Mouse (Mus musculus) embryonic fibroblast, embryonic 13.5 days (primary cell): ENCODE results near the gene Gnb1. TPM values are rescaled to one million over a fixed set of nuclear protein-coding genes. Genes with fewer than 3 reads are reported as not detected.

Experiments used
- H3K27ac ChIP-seq: 2 replicates; pipeline ENCODE4 v1.5.1; 2012; ENCODE audit warnings: low read length, control low read depth, inconsistent platforms; ENCODE audit not compliant: insufficient read depth
- H3K4me1 ChIP-seq: 2 replicates; pipeline ENCODE4 v1.6.1; 2011; ENCODE audit warnings: low read length; ENCODE audit not compliant: control insufficient read depth, insufficient read depth
- H3K4me3 ChIP-seq: 2 replicates; pipeline ENCODE4 v1.5.1; 2011; ENCODE audit warnings: mild to moderate bottlenecking, control low read depth, low read length; ENCODE audit not compliant: insufficient read depth
- CTCF ChIP-seq: IDR thresholded peaks from 2 replicates; pipeline ENCODE4 v1.5.1; 2011; ENCODE audit warnings: mild to moderate bottlenecking, control low read depth, low read length, moderate library complexity, borderline replicate concordance; ENCODE audit not compliant: insufficient read depth
- POLR2A ChIP-seq: IDR thresholded peaks from 2 replicates; pipeline ENCODE4 v1.6.1; 2011; ENCODE audit warnings: low read depth, mild to moderate bottlenecking, control low read depth, low read length, moderate library complexity
- polyA plus RNA-seq: library from polyadenylated mRNA; stranded (reverse); fragments of >200 nt; gene quantifications from 2 replicates; pipeline ENCODE4 v1.2.4, GENCODE M21; 2011; ENCODE audit warnings: low read depth; ENCODE audit not compliant: missing spikeins, insufficient read length

Gnb1 gene
- polyA plus RNA-seq, 1 experiment, result 532 TPM

DNA sequence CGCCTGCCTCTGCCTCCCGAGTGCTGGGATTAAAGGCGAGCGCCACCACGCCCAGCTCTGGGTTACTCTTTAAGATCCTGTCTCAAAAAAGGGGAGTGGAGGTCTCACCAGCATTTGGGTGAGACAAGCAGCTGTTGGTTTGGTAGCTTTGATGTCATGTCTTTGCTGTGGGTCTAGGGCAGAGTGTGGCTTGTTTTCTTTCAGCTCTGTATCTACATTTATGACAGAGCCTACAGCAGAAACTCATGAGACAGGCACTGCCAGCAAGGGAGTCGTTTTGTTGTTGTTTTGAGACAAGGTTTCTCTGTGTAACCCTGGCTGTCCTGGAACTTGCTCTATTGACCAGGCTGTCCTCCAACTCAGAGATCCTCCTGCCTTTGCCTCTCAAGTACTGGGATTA, 112.6 kb downstream of the Gnb1 start:
- Histone ChIP-seq H3K4me3 (no peak overlapping the region), H3K4me1 (no peaks in the 10 kb centered on the region; the same call in none of the 2 replicates), H3K27ac (no peak overlapping the region)
- TF ChIP-seq POLR2A (no peak), CTCF (no peak)

GRCm38 (mm10) chr4:155605132-155605531, 114.0 kb downstream of the Gnb1 start:
- no peak for TF ChIP-seq POLR2A
- Histone ChIP-seq H3K27ac (no peak overlapping the region), H3K4me3 (no peak overlapping the region), H3K4me1 (no peaks in the 10 kb centered on the region; the same call in none of the 2 replicates)

DNA sequence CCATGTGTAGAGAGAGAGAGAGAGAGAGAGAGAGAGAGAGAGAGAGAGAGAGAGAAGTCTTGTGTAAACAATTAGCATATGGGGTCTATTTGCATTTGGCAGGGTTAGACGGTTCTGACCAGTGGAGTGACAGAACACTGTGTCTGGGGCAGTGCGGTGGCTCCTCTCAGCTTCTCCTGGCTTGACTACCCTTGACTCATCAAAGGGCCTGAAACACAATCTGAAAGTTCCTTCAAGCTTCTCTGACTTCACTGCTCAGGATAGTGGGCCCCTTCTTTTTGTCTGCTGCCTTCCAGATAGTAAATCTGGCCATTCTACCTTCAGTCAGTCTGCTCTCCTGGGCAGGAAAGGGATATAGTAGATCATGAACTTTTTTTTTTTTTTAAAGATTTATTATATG, 115.7 kb downstream of the Gnb1 start:
- H3K27ac ChIP-seq, result no peak overlapping the region
- TF ChIP-seq CTCF (no peak), POLR2A (no peak)
- H3K4me1 ChIP-seq, result no peaks in the 10 kb centered on the region; the same call in none of the 2 replicates
- H3K4me3 ChIP-seq, result no peak overlapping the region

Other genes with a start within 250 kb of the Gnb1 start
- 19.8 and 21.1 TPM in 2 replicates for gene Faap20, start 241.6 kb upstream of the Gnb1 start, polyA plus RNA-seq
- 0.63 and 1.4 TPM in 2 replicates for gene Prkcz, start 130.0 kb upstream of the Gnb1 start, polyA plus RNA-seq
- not detected in 2 replicates for gene Gabrd, start 93.2 kb upstream of the Gnb1 start, polyA plus RNA-seq
- gene Cfap74, start 82.2 kb upstream of the Gnb1 start, polyA plus RNA-seq, result 1.5 and 2.0 TPM in 2 replicates
- gene Tmem52, start 22.2 kb upstream of the Gnb1 start, polyA plus RNA-seq, result not detected in 2 replicates
- 116 and 130 TPM in 2 replicates for gene Nadk, start 71.0 kb downstream of the Gnb1 start, polyA plus RNA-seq
- gene Slc35e2, start 110.1 kb downstream of the Gnb1 start, polyA plus RNA-seq, result 11.7 and 13.5 TPM in 2 replicates
- 75.2 and 77.0 TPM in 2 replicates for gene Cdk11b, start 133.5 kb downstream of the Gnb1 start, polyA plus RNA-seq
- gene Gm10563, start 154.0 kb downstream of the Gnb1 start, polyA plus RNA-seq, result not detected in 2 replicates
- 80.7 and 93.1 TPM in 2 replicates for gene Mmp23, start 162.0 kb downstream of the Gnb1 start, polyA plus RNA-seq
- gene Mib2, start 177.8 kb downstream of the Gnb1 start, polyA plus RNA-seq, result 17.2 and 21.1 TPM in 2 replicates
- gene Fndc10, start 203.0 kb downstream of the Gnb1 start, polyA plus RNA-seq, result 11.1 and 16.1 TPM in 2 replicates
- gene Ssu72, start 213.4 kb downstream of the Gnb1 start, polyA plus RNA-seq, result 101 and 104 TPM in 2 replicates
- gene Tmem240, start 243.4 kb downstream of the Gnb1 start, polyA plus RNA-seq, result 1.0 and 1.2 TPM in 2 replicates